Mouse (Mus musculus): ENCODE results near the gene Ercc5. TPM values are rescaled to one million over a fixed set of nuclear protein-coding genes. Genes with fewer than 3 reads are reported as not detected.

The Ercc5 gene
- total RNA-seq (2017): 16.2 and 18.8 TPM in 2 replicates

- peak; percentile 98 to 99 for ATAC-seq (replicated peaks in 1 of 2; ENCODE audit: insufficient read depth in 1 of 2, low FRiP score in 2 of 2, low TSS enrichment in 1 of 2, low read depth in 1 of 2, poor library complexity in 2 of 2, severe bottlenecking in 2 of 2)
Observed at GRCm38 (mm10) chr1:44147563-44148381, at the start of gene Ercc5. Gene Ercc5 (plus strand): TSS chr1:44147744.

- ATAC-seq (replicated peaks in 1 of 2; ENCODE audit: insufficient read depth in 1 of 2, low FRiP score in 2 of 2, low TSS enrichment in 1 of 2, low read depth in 1 of 2, poor library complexity in 2 of 2, severe bottlenecking in 2 of 2): peak; percentile 47 to 51
Observed at GRCm38 (mm10) chr1:44101448-44102225, 45.9 kb upstream of the Ercc5 start.

GRCm38 (mm10) chr1:44102259-44102717, 45.3 kb upstream of the Ercc5 start, which contains the start of gene Tex30:
Gene Tex30 (minus strand): TSS chr1:44102441.
- ATAC-seq (replicated peaks in 1 of 2; ENCODE audit: insufficient read depth in 1 of 2, low FRiP score in 2 of 2, low TSS enrichment in 1 of 2, low read depth in 1 of 2, poor library complexity in 2 of 2, severe bottlenecking in 2 of 2): peak; percentile 94 to 96

- no peak for ATAC-seq (replicated peaks in 1 of 2; ENCODE audit: insufficient read depth in 1 of 2, low FRiP score in 2 of 2, low TSS enrichment in 1 of 2, low read depth in 1 of 2, poor library complexity in 2 of 2, severe bottlenecking in 2 of 2)
Observed at GRCm38 (mm10) chr1:44102939-44103338, 44.6 kb upstream of the Ercc5 start.

GRCm38 (mm10) chr1:44117571-44117970, 30.0 kb upstream of the Ercc5 start:
- ATAC-seq (replicated peaks in 1 of 2; ENCODE audit: insufficient read depth in 1 of 2, low FRiP score in 2 of 2, low TSS enrichment in 1 of 2, low read depth in 1 of 2, poor library complexity in 2 of 2, severe bottlenecking in 2 of 2): no peak

GRCm38 (mm10) chr1:44118239-44119054, 29.1 kb upstream of the Ercc5 start, which contains the start of the genes Kdelc1 and Bivm:
Gene Kdelc1 (minus strand): TSS chr1:44118808.
Gene Bivm (plus strand): TSS chr1:44118957.
- ATAC-seq (replicated peaks in 1 of 2; ENCODE audit: insufficient read depth in 1 of 2, low FRiP score in 2 of 2, low TSS enrichment in 1 of 2, low read depth in 1 of 2, poor library complexity in 2 of 2, severe bottlenecking in 2 of 2): peak; percentile 90 to 91

- peak; percentile 58 to 62 for ATAC-seq (replicated peaks in 1 of 2; ENCODE audit: insufficient read depth in 1 of 2, low FRiP score in 2 of 2, low TSS enrichment in 1 of 2, low read depth in 1 of 2, poor library complexity in 2 of 2, severe bottlenecking in 2 of 2)
Observed at GRCm38 (mm10) chr1:44119201-44120073, 28.1 kb upstream of the Ercc5 start.

GRCm38 (mm10) chr1:44120074-44120406, 27.5 kb upstream of the Ercc5 start:
- ATAC-seq (replicated peaks in 1 of 2; ENCODE audit: insufficient read depth in 1 of 2, low FRiP score in 2 of 2, low TSS enrichment in 1 of 2, low read depth in 1 of 2, poor library complexity in 2 of 2, severe bottlenecking in 2 of 2): no peak

GRCm38 (mm10) chr1:44122256-44122655, 25.3 kb upstream of the Ercc5 start:
- peak; percentile 31 to 33 for ATAC-seq (replicated peaks in 1 of 2; ENCODE audit: insufficient read depth in 1 of 2, low FRiP score in 2 of 2, low TSS enrichment in 1 of 2, low read depth in 1 of 2, poor library complexity in 2 of 2, severe bottlenecking in 2 of 2)

- no peak for ATAC-seq (replicated peaks in 1 of 2; ENCODE audit: insufficient read depth in 1 of 2, low FRiP score in 2 of 2, low TSS enrichment in 1 of 2, low read depth in 1 of 2, poor library complexity in 2 of 2, severe bottlenecking in 2 of 2)
Observed at GRCm38 (mm10) chr1:44125590-44125989, 22.0 kb upstream of the Ercc5 start.

- no peak for ATAC-seq (replicated peaks in 1 of 2; ENCODE audit: insufficient read depth in 1 of 2, low FRiP score in 2 of 2, low TSS enrichment in 1 of 2, low read depth in 1 of 2, poor library complexity in 2 of 2, severe bottlenecking in 2 of 2)
Observed at GRCm38 (mm10) chr1:44129929-44130581, 17.5 kb upstream of the Ercc5 start.

- ATAC-seq (replicated peaks in 1 of 2; ENCODE audit: insufficient read depth in 1 of 2, low FRiP score in 2 of 2, low TSS enrichment in 1 of 2, low read depth in 1 of 2, poor library complexity in 2 of 2, severe bottlenecking in 2 of 2): no peak
Observed at GRCm38 (mm10) chr1:44140232-44140631, 7.3 kb upstream of the Ercc5 start.

- no peak for ATAC-seq (replicated peaks in 1 of 2; ENCODE audit: insufficient read depth in 1 of 2, low FRiP score in 2 of 2, low TSS enrichment in 1 of 2, low read depth in 1 of 2, poor library complexity in 2 of 2, severe bottlenecking in 2 of 2)
Observed at GRCm38 (mm10) chr1:44142747-44143146, 4.8 kb upstream of the Ercc5 start.

- ATAC-seq (replicated peaks in 1 of 2; ENCODE audit: insufficient read depth in 1 of 2, low FRiP score in 2 of 2, low TSS enrichment in 1 of 2, low read depth in 1 of 2, poor library complexity in 2 of 2, severe bottlenecking in 2 of 2): no peak
Observed at GRCm38 (mm10) chr1:44148706-44149105, 1.2 kb downstream of the Ercc5 start.

- no peak for ATAC-seq (replicated peaks in 1 of 2; ENCODE audit: insufficient read depth in 1 of 2, low FRiP score in 2 of 2, low TSS enrichment in 1 of 2, low read depth in 1 of 2, poor library complexity in 2 of 2, severe bottlenecking in 2 of 2)
Observed at GRCm38 (mm10) chr1:44155287-44155686, 7.7 kb downstream of the Ercc5 start.

GRCm38 (mm10) chr1:44158317-44158716, 10.8 kb downstream of the Ercc5 start:
- ATAC-seq (replicated peaks in 1 of 2; ENCODE audit: insufficient read depth in 1 of 2, low FRiP score in 2 of 2, low TSS enrichment in 1 of 2, low read depth in 1 of 2, poor library complexity in 2 of 2, severe bottlenecking in 2 of 2): peak; percentile 87 to 94
